Mouse (Mus musculus): ENCODE data around the gene 2310011J03Rik. TPM values are rescaled to one million over a fixed set of nuclear protein-coding genes. Genes with fewer than 3 reads are reported as not detected.

The 2310011J03Rik gene
- total and polyA plus RNA-seq, 3 experiments, result 65.7 to 81.5 TPM; not detected in 1

DNA sequence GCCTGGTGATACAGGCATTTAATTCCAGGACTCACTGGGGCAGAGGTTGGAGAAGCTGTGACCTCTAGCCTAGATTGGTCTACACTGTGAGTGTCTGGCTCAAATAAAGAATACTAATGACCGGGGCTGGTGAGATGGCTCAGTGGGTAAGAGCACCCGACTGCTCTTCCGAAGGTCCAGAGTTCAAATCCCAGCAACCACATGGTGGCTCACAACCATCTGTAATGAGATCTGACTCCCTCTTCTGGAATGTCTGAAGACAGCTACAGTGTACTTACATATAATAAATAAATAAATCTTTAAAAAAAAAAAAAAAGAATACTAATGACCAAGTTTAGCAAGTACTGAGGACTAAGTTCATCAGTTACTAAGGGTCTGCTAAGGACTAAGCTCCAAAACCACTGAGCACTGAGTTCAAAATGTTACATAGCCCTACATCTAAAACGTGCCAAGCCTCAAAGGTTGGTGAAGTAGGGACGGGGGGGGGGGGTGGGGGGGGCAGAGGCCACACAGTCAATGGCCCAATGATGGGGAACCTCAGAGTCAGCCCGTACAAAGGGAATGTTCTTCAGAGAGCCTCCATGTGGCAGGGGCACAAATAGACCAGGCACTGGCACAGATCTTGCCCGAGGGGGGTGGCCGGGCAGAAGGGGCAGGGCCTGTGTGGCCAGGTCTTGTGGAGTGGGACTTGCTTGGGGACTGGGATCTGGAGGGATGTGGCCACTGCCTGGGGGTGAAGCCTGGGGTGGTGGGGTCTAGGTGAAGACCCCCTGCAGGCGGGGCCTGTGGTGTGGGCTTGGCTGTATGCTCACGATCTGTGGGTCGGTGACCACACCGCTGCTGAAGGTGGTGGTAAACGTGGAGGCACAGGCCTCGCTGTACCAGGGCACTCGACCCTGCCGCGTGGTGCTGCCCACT, 4.0 kb upstream of the 2310011J03Rik start:
- no peaks in the 10 kb centered on the region for H3K27me3 ChIP-seq (ENCODE audit: control insufficient read depth in 1 of 2, insufficient read depth in 2 of 2, low read length in 2 of 2)
- peaks cover 0 to 4% of the 10 kb centered on the region in 2 experiments; a peak in 2 of 4 replicates for H3K36me3 ChIP-seq (ENCODE audit: control insufficient read depth in 1 of 2, insufficient read depth in 2 of 2, low read length in 2 of 2)
- peak overlapping the region; percentile 89 to 90 for H3K4me3 ChIP-seq (ENCODE audit: control insufficient read depth in 1 of 2, insufficient read depth in 1 of 2, low read depth in 2 of 2, low read length in 2 of 2)
- H3K9me3 ChIP-seq (replicated peaks; ENCODE audit: insufficient read depth, low read length), result no peaks in the 10 kb centered on the region
- peaks cover 28% of the 10 kb centered on the region for H3K79me2 ChIP-seq (ENCODE audit: control insufficient read depth, insufficient read depth, low read length, poor library complexity)
- peak overlapping the region; percentile 54 for H3K9ac ChIP-seq (ENCODE audit: control insufficient read depth, low read depth, low read length, poor library complexity, severe bottlenecking)
- TF ChIP-seq SMC3 (IDR thresholded peaks at IDR 0.05; ENCODE audit: low read depth, low read length) (no peak), TBP (IDR thresholded peaks at IDR 0.05; ENCODE audit: low read depth, low read length) (peak; percentile 97), TAL1 (IDR thresholded peaks at IDR 0.05; ENCODE audit: low read length) (no peak), MAZ (IDR thresholded peaks at IDR 0.05; ENCODE audit: low read depth, low read length) (peak; percentile 36; the same call in 1 of the 2 replicates), NELFE (IDR thresholded peaks at IDR 0.05; ENCODE audit: low read depth, low read length) (no peak), MEF2A (IDR thresholded peaks at IDR 0.05; ENCODE audit: extremely low read depth, insufficient replicate concordance, low read depth, low read length, poor library complexity, severe bottlenecking) (no peak), MAFK (IDR thresholded peaks at IDR 0.05; ENCODE audit: borderline replicate concordance, low read depth, low read length) (peak; percentile 75), ZNF384 (IDR thresholded peaks at IDR 0.05; ENCODE audit: low read depth, low read length) (peak; percentile 84)
- peaks cover 0 to 21% of the 10 kb centered on the region in 2 experiments; a peak in 3 of 4 replicates for H3K4me1 ChIP-seq (ENCODE audit: control insufficient read depth in 1 of 2, insufficient read depth in 2 of 2, low read length in 2 of 2)
- DNase-seq (ENCODE audit: low read depth, low spot score), result peak; percentile 74
- 0 out of 2 replicates have a peak overlapping the region, but pooled peaks have one; percentile 2 for H3K27ac ChIP-seq (ENCODE audit: control insufficient read depth, low read depth, low read length)

GRCm38 (mm10) chr10:80323261-80324119, 3.2 kb upstream of the 2310011J03Rik start:
- peak overlapping the region; percentile 64 for H3K27ac ChIP-seq (ENCODE audit: control insufficient read depth, low read depth, low read length)
- H3K4me3 ChIP-seq (ENCODE audit: control insufficient read depth in 1 of 2, insufficient read depth in 1 of 2, low read depth in 2 of 2, low read length in 2 of 2), result peak overlapping the region; percentile 89 to 90
- peak; percentile 82 for DNase-seq (ENCODE audit: low read depth, low spot score)
- TF ChIP-seq EP300 (IDR thresholded peaks at IDR 0.05; ENCODE audit: low read depth in 1 of 2, low read length in 2 of 2) (no peak), ZMIZ1 (IDR thresholded peaks at IDR 0.05; ENCODE audit: low read depth, low read length) (0 out of 2 replicates have a peak, but pooled peaks have one; percentile 31), ZC3H11A (IDR thresholded peaks at IDR 0.05; ENCODE audit: low read depth, low read length) (no peak), POLR2AphosphoS5 (IDR thresholded peaks at IDR 0.05; ENCODE audit: borderline replicate concordance, low read depth, low read length) (no peak), HCFC1 (IDR thresholded peaks at IDR 0.05; ENCODE audit: low read depth, low read length) (0 out of 2 replicates have a peak, but pooled peaks have one; percentile 38), CTCF (IDR thresholded peaks at IDR 0.05 in 2 of 3, conservative IDR thresholded peaks at IDR 0.05 in 1 of 3; ENCODE audit: control insufficient read depth in 1 of 3, insufficient read depth in 1 of 3, low read depth in 2 of 3, low read length in 3 of 3, poor library complexity in 1 of 3, severe bottlenecking in 1 of 3) (no peak), TCF12 (IDR thresholded peaks at IDR 0.05; ENCODE audit: low read depth, low read length) (0 out of 2 replicates have a peak, but pooled peaks have one; percentile 11), MYC (IDR thresholded peaks at IDR 0.05; ENCODE audit: low read depth, low read length) (0 out of 2 replicates have a peak, but pooled peaks have one; percentile 19), RCOR1 (IDR thresholded peaks at IDR 0.05; ENCODE audit: low read depth, low read length) (no peak), MAZ (IDR thresholded peaks at IDR 0.05; ENCODE audit: low read depth, low read length) (0 out of 2 replicates have a peak, but pooled peaks have one; percentile 62), KAT2A (conservative IDR thresholded peaks at IDR 0.05; ENCODE audit: low read depth, low read length) (no peak), UBTF (IDR thresholded peaks at IDR 0.05; ENCODE audit: borderline replicate concordance, insufficient read depth, low read depth, low read length) (no peak), USF2 (IDR thresholded peaks at IDR 0.05; ENCODE audit: borderline replicate concordance in 1 of 2, insufficient read depth in 1 of 2, low read depth in 1 of 2, low read length in 2 of 2) (no peak), RAD21 (IDR thresholded peaks at IDR 0.05; ENCODE audit: low read depth, low read length) (no peak), BHLHE40 (IDR thresholded peaks at IDR 0.05; ENCODE audit: borderline replicate concordance, low read depth, low read length) (no peak), SMC3 (IDR thresholded peaks at IDR 0.05; ENCODE audit: low read depth, low read length) (no peak), GATA1 (IDR thresholded peaks at IDR 0.05; ENCODE audit: low read depth, low read length) (no peak), ELF1 (IDR thresholded peaks at IDR 0.05; ENCODE audit: low read depth, low read length) (no peak), CHD2 (IDR thresholded peaks at IDR 0.05; ENCODE audit: low read length) (no peak)

More at GRCm38 (mm10) chr10:80323261-80324119, 3.2 kb upstream of the 2310011J03Rik start:
- Histone ChIP-seq H3K9ac (ENCODE audit: control insufficient read depth, low read depth, low read length, poor library complexity, severe bottlenecking) (peak overlapping the region; percentile 93), H3K9me3 (replicated peaks; ENCODE audit: insufficient read depth, low read length) (no peaks in the 10 kb centered on the region), H3K79me2 (ENCODE audit: control insufficient read depth, insufficient read depth, low read length, poor library complexity) (peaks cover 36% of the 10 kb centered on the region), H3K27me3 (ENCODE audit: control insufficient read depth in 1 of 2, insufficient read depth in 2 of 2, low read length in 2 of 2) (no peaks in the 10 kb centered on the region), H3K36me3 (ENCODE audit: control insufficient read depth in 1 of 2, insufficient read depth in 2 of 2, low read length in 2 of 2) (peaks cover 0 to 5% of the 10 kb centered on the region in 2 experiments; a peak in 2 of 4 replicates), H3K4me1 (ENCODE audit: control insufficient read depth in 1 of 2, insufficient read depth in 2 of 2, low read length in 2 of 2) (peaks cover 0 to 23% of the 10 kb centered on the region in 2 experiments; a peak in 3 of 4 replicates)

Data from MEL (cell line).